Mouse (Mus musculus) neural tube, embryonic 15.5 days (tissue): ENCODE data around the gene Sox15. TPM values are rescaled to one million over a fixed set of nuclear protein-coding genes. Genes with fewer than 3 reads are reported as not detected.
"Not testable (repeated sequence)": the region's sequence is repeated elsewhere in the genome, so short reads cannot be mapped to it uniquely, and the experiment has no call there.

Experiments
- ATAC-seq: fragments of 200-750 bp; cut with Nextera tagmentation; 2 replicates; pipeline ENCODE4 v1.8.0; 2017; ENCODE audit warnings: mild to moderate bottlenecking, moderate TSS enrichment, moderate library complexity; ENCODE audit not compliant: low FRiP score
- H3K27ac ChIP-seq: fragments of 300-500 bp; sonication (generic); replicated peaks from 2 replicates; pipeline ENCODE4 v1.5.1; 2015; ENCODE audit warnings: mild to moderate bottlenecking, inconsistent platforms
- H3K27me3 ChIP-seq: fragments of 300-500 bp; sonication (generic); replicated peaks from 2 replicates; pipeline ENCODE4 v1.6.1; 2015; ENCODE audit warnings: inconsistent platforms
- H3K36me3 ChIP-seq: fragments of 300-500 bp; sonication (generic); 2 replicates; pipeline ENCODE4 v1.6.1; 2015; ENCODE audit warnings: inconsistent platforms
- H3K4me1 ChIP-seq: fragments of 300-500 bp; sonication (generic); 2 replicates; pipeline ENCODE4 v1.6.1; 2015; ENCODE audit warnings: inconsistent platforms
- H3K4me2 ChIP-seq: fragments of 300-500 bp; sonication (generic); 2 replicates; pipeline ENCODE4 v1.6.1; 2015; ENCODE audit warnings: inconsistent platforms, mild to moderate bottlenecking, moderate library complexity
- H3K4me3 ChIP-seq: fragments of 300-500 bp; sonication (generic); replicated peaks from 2 replicates; pipeline ENCODE4 v1.5.1; 2015; ENCODE audit warnings: mild to moderate bottlenecking, inconsistent platforms
- H3K9ac ChIP-seq: fragments of 300-500 bp; sonication (generic); replicated peaks from 2 replicates; pipeline ENCODE4 v1.6.1; 2015; ENCODE audit warnings: mild to moderate bottlenecking, inconsistent platforms
- H3K9me3 ChIP-seq: fragments of 300-500 bp; sonication (generic); replicated peaks from 2 replicates; pipeline ENCODE4 v1.6.1; 2016; ENCODE audit warnings: inconsistent platforms
- WGBS: fragments of 180-500 bp; shearing (Covaris S2); methylation state at CpG from one replicate; pipeline ENCODE4 v1.1.7; 2015; ENCODE audit warnings: mixed read lengths; 5-methylcytosine and 5-hydroxymethylcytosine counted together
- polyA plus RNA-seq: library from polyadenylated mRNA; unstranded; fragments of >200 nt; fragmentation: Nextera tagmentation; extraction: Ambion mirVana; gene quantifications from 2 replicates; pipeline ENCODE4 v1.2.1, GENCODE M21; 2015

Gene Sox15
- not detected in 2 replicates for polyA plus RNA-seq

- Histone ChIP-seq H3K4me3 (0 out of 2 replicates have a peak within 1 kb of the TSS, but pooled peaks have one; percentile 2), H3K4me2 (peak within 1 kb of the TSS; percentile 15; the same call in 1 of the 2 replicates), H3K27me3 (no peaks in the 10 kb centered on the region), H3K4me1 (peaks cover 21% of the 10 kb centered on the region), H3K27ac (peak within 1 kb of the TSS; percentile 48; the same call in 1 of the 2 replicates), H3K36me3 (peaks cover 73% of the 10 kb centered on the region), H3K9me3 (no peaks in the 10 kb centered on the region), H3K9ac (no peak within 1 kb of the TSS; the same call in 1 of the 2 replicates)
- WGBS = 22% methylated on average over 34 of the region's 34 CpGs
- peak; percentile 63 for ATAC-seq
These were observed at the start of gene Sox15 for GRCm38 (mm10) chr11:69655264-69656064. TSS of gene Sox15 (plus strand) at chr11:69655314.

GRCm38 (mm10) chr11:69605726-69606490 is 49.2 kb upstream of the Sox15 start, which contains the start of gene Atp1b2:
TSS of gene Atp1b2 (minus strand) at chr11:69605942.
- no peaks in the 10 kb centered on the region for H3K27me3 ChIP-seq
- H3K9ac ChIP-seq = peak within 1 kb of the TSS; percentile 88
- peaks cover 12% of the 10 kb centered on the region for H3K36me3 ChIP-seq
- H3K27ac ChIP-seq = peak within 1 kb of the TSS; percentile 87
- WGBS = 2% methylated on average over 31 of the region's 32 CpGs
- H3K4me3 ChIP-seq = peak within 1 kb of the TSS; percentile 81
- no peaks in the 10 kb centered on the region for H3K9me3 ChIP-seq
- peak; percentile 92 for ATAC-seq
- peaks cover 32% of the 10 kb centered on the region for H3K4me1 ChIP-seq
- H3K4me2 ChIP-seq = peak within 1 kb of the TSS; percentile 95

GRCm38 (mm10) chr11:69606491-69606795 is 48.7 kb upstream of the Sox15 start:
- H3K9ac ChIP-seq = peak overlapping the region; percentile 17; the same call in 1 of the 2 replicates
- 66% methylated on average over 2 of the region's 2 CpGs for WGBS

GRCm38 (mm10) chr11:69606832-69607231 is 48.3 kb upstream of the Sox15 start:
- peaks cover 4% of the 10 kb centered on the region for H3K36me3 ChIP-seq
- H3K27ac ChIP-seq = no peak overlapping the region
- H3K4me1 ChIP-seq = peaks cover 27% of the 10 kb centered on the region
- ATAC-seq = no peak
- H3K4me3 ChIP-seq = no peak overlapping the region
- WGBS = 83% methylated on average over 2 of the region's 2 CpGs
- no peaks in the 10 kb centered on the region for H3K9me3 ChIP-seq
- H3K27me3 ChIP-seq = no peaks in the 10 kb centered on the region
- H3K9ac ChIP-seq = no peak overlapping the region
- H3K4me2 ChIP-seq = no peak overlapping the region

More at GRCm38 (mm10) chr11:69606491-69606795, 48.7 kb upstream of the Sox15 start:
- peaks cover 31% of the 10 kb centered on the region for H3K4me1 ChIP-seq
- no peak for ATAC-seq
- H3K9me3 ChIP-seq = no peaks in the 10 kb centered on the region
- H3K27ac ChIP-seq = peak overlapping the region; percentile 87
- H3K27me3 ChIP-seq = no peaks in the 10 kb centered on the region
- peaks cover 8% of the 10 kb centered on the region for H3K36me3 ChIP-seq
- peak overlapping the region; percentile 81 for H3K4me3 ChIP-seq
- peak overlapping the region; percentile 95 for H3K4me2 ChIP-seq

GRCm38 (mm10) chr11:69608525-69608924 is 46.6 kb upstream of the Sox15 start:
- peaks cover 20% of the 10 kb centered on the region for H3K4me1 ChIP-seq
- WGBS = 88% methylated on average over 3 of the region's 3 CpGs
- H3K27me3 ChIP-seq = no peaks in the 10 kb centered on the region
- H3K27ac ChIP-seq = no peak overlapping the region
- H3K9ac ChIP-seq = no peak overlapping the region
- no peaks in the 10 kb centered on the region for H3K36me3 ChIP-seq
- H3K9me3 ChIP-seq = no peaks in the 10 kb centered on the region
- no peak overlapping the region for H3K4me3 ChIP-seq
- H3K4me2 ChIP-seq = no peak overlapping the region
- ATAC-seq = no peak

- H3K4me2 ChIP-seq = no peak overlapping the region
- H3K36me3 ChIP-seq = no peaks in the 10 kb centered on the region
- H3K27me3 ChIP-seq = no peaks in the 10 kb centered on the region
- H3K9me3 ChIP-seq = no peaks in the 10 kb centered on the region
- H3K4me1 ChIP-seq = peaks cover 14% of the 10 kb centered on the region
- no peak overlapping the region for H3K9ac ChIP-seq
- H3K27ac ChIP-seq = no peak overlapping the region
- no peak for ATAC-seq
- no peak overlapping the region for H3K4me3 ChIP-seq
- 64% methylated on average over 7 of the region's 7 CpGs for WGBS
These were observed 45.7 kb upstream of the Sox15 start for GRCm38 (mm10) chr11:69609416-69609815.

GRCm38 (mm10) chr11:69610899-69611298 is 44.2 kb upstream of the Sox15 start:
- 0 out of 2 replicates have a peak, but pooled peaks cover 4% of the 10 kb centered on the region for H3K27me3 ChIP-seq
- no peak overlapping the region for H3K4me2 ChIP-seq
- H3K4me3 ChIP-seq = no peak overlapping the region
- no peaks in the 10 kb centered on the region for H3K9me3 ChIP-seq
- 0 out of 2 replicates have a peak overlapping the region, but pooled peaks have one; percentile 18 for H3K27ac ChIP-seq
- ATAC-seq = no peak
- H3K9ac ChIP-seq = no peak overlapping the region
- 70% methylated on average over 4 of the region's 4 CpGs for WGBS
- peaks cover 11% of the 10 kb centered on the region for H3K4me1 ChIP-seq
- H3K36me3 ChIP-seq = no peaks in the 10 kb centered on the region

GRCm38 (mm10) chr11:69613553-69614256 is 41.4 kb upstream of the Sox15 start:
- Histone ChIP-seq H3K4me2 (peak overlapping the region; percentile 36), H3K9ac (0 out of 2 replicates have a peak overlapping the region, but pooled peaks have one; percentile 20)
- WGBS = 11% methylated on average over 19 of the region's 19 CpGs

GRCm38 (mm10) chr11:69614257-69614588 is 40.9 kb upstream of the Sox15 start:
- H3K27ac ChIP-seq, H3K9ac ChIP-seq, ATAC-seq, H3K4me3 ChIP-seq, H3K36me3 ChIP-seq, H3K27me3 ChIP-seq, H3K4me1 ChIP-seq, H3K9me3 ChIP-seq: not testable (repeated sequence)
- WGBS = 55% methylated on average over 11 of the region's 11 CpGs
- H3K4me2 ChIP-seq = peak overlapping the region; percentile 36; the same call in 1 of the 2 replicates

More at GRCm38 (mm10) chr11:69613553-69614256, 41.4 kb upstream of the Sox15 start:
- Histone ChIP-seq H3K27me3 (0 out of 2 replicates have a peak, but pooled peaks cover 4% of the 10 kb centered on the region), H3K4me1 (peaks cover 5% of the 10 kb centered on the region), H3K9me3 (no peaks in the 10 kb centered on the region), H3K27ac (peak overlapping the region; percentile 60; the same call in 1 of the 2 replicates), H3K36me3 (no peaks in the 10 kb centered on the region), H3K4me3 (peak overlapping the region; percentile 8; the same call in 1 of the 2 replicates)
- ATAC-seq = no peak

- no peak overlapping the region for H3K4me3 ChIP-seq
- H3K27ac ChIP-seq = no peak overlapping the region
- no peaks in the 10 kb centered on the region for H3K36me3 ChIP-seq
- no peaks in the 10 kb centered on the region for H3K9me3 ChIP-seq
- ATAC-seq = no peak
- H3K4me1 ChIP-seq = peaks cover 10% of the 10 kb centered on the region
- H3K9ac ChIP-seq = no peak overlapping the region
- H3K4me2 ChIP-seq = no peak overlapping the region
- 0 out of 2 replicates have a peak, but pooled peaks cover 4% of the 10 kb centered on the region for H3K27me3 ChIP-seq
- 50% methylated on average over 10 of the region's 10 CpGs for WGBS
These were observed 38.3 kb upstream of the Sox15 start for GRCm38 (mm10) chr11:69616781-69617180.

GRCm38 (mm10) chr11:69617805-69618204 is 37.3 kb upstream of the Sox15 start, which contains the start of gene Shbg:
TSS of gene Shbg (minus strand) at chr11:69617905.
- no peak within 1 kb of the TSS for H3K27ac ChIP-seq
- H3K36me3 ChIP-seq = no peaks in the 10 kb centered on the region
- H3K27me3 ChIP-seq = 0 out of 2 replicates have a peak, but pooled peaks cover 4% of the 10 kb centered on the region
- no peak within 1 kb of the TSS for H3K9ac ChIP-seq
- H3K9me3 ChIP-seq = no peaks in the 10 kb centered on the region
- no peak within 1 kb of the TSS for H3K4me3 ChIP-seq
- ATAC-seq = no peak
- H3K4me2 ChIP-seq = no peak within 1 kb of the TSS
- peaks cover 16% of the 10 kb centered on the region for H3K4me1 ChIP-seq
- 74% methylated on average over 5 of the region's 5 CpGs for WGBS
